Mouse (Mus musculus) liver, embryonic 16.5 days (tissue): ENCODE results near the gene Prmt7. TPM values are rescaled to one million over a fixed set of nuclear protein-coding genes. Genes with fewer than 3 reads are reported as not detected.

Experiments used
- ATAC-seq: fragments of 200-750 bp; cut with Nextera tagmentation; 2 replicates; pipeline ENCODE4 v1.8.0; 2017; ENCODE audit warnings: low read depth, mild to moderate bottlenecking, moderate number of reproducible peaks, moderate library complexity
- H3K27ac ChIP-seq: fragments of 300-500 bp; sonication (generic); 2 replicates; pipeline ENCODE4 v1.5.1; 2014; ENCODE audit warnings: mild to moderate bottlenecking, low read length
- H3K27me3 ChIP-seq: fragments of 300-500 bp; sonication (generic); 2 replicates; pipeline ENCODE4 v1.6.1; 2014; ENCODE audit warnings: low read depth, low read length, mixed read lengths; ENCODE audit not compliant: control insufficient read depth, insufficient read depth
- H3K36me3 ChIP-seq: fragments of 300-500 bp; sonication (generic); 2 replicates; pipeline ENCODE4 v1.6.1; 2014; ENCODE audit warnings: mild to moderate bottlenecking; ENCODE audit not compliant: control insufficient read depth, insufficient read depth
- H3K4me1 ChIP-seq: fragments of 300-500 bp; sonication (generic); 2 replicates; pipeline ENCODE4 v1.6.1; 2014; ENCODE audit warnings: low read depth, low read length, mixed read lengths; ENCODE audit not compliant: control insufficient read depth
- H3K4me2 ChIP-seq: fragments of 300-500 bp; sonication (generic); 2 replicates; pipeline ENCODE4 v1.6.1; 2014; ENCODE audit warnings: low read depth, low read length, mixed read lengths
- H3K4me3 ChIP-seq: fragments of 300-500 bp; sonication (generic); 2 replicates; pipeline ENCODE4 v1.5.1; 2014; ENCODE audit warnings: low read depth, mild to moderate bottlenecking, low read length
- H3K9ac ChIP-seq: fragments of 300-500 bp; sonication (generic); 2 replicates; pipeline ENCODE4 v1.6.1; 2014; ENCODE audit warnings: low read depth, low read length
- H3K9me3 ChIP-seq: fragments of 300-500 bp; sonication (generic); replicated peaks from 2 replicates; pipeline ENCODE4 v1.6.1; 2016; ENCODE audit warnings: low read length; ENCODE audit not compliant: control insufficient read depth
- WGBS: fragments of 180-500 bp; shearing (Covaris S2); extraction: QIAGEN DNeasy Blood & Tissue Kit; methylation state at CpG from one replicate; pipeline ENCODE4 v1.1.7; 2014; ENCODE audit not compliant: insufficient replicate concordance; 5-methylcytosine and 5-hydroxymethylcytosine counted together
- polyA plus RNA-seq: library from polyadenylated mRNA; unstranded; fragments of >200 nt; fragmentation: Nextera tagmentation; extraction: Ambion mirVana; gene quantifications from 2 replicates; pipeline ENCODE4 v1.2.1, GENCODE M21; 2015

The Prmt7 gene
- polyA plus RNA-seq, 1 experiment from 2014 or later, result 18.0 TPM

- no peak overlapping the region for H3K4me2 ChIP-seq
- ATAC-seq, result no peak
- no peak overlapping the region for H3K4me3 ChIP-seq
- WGBS, result 63% methylated on average over 1 of the region's 1 CpGs
- no peaks in the 10 kb centered on the region for H3K9me3 ChIP-seq
- H3K27ac ChIP-seq, result no peak overlapping the region
- H3K9ac ChIP-seq, result no peak overlapping the region
- no peaks in the 10 kb centered on the region for H3K4me1 ChIP-seq
- H3K27me3 ChIP-seq, result no peaks in the 10 kb centered on the region
- H3K36me3 ChIP-seq, result no peaks in the 10 kb centered on the region
Measured at GRCm38 (mm10) chr8:106177594-106177993, 33.1 kb upstream of the Prmt7 start.

- ATAC-seq, result no peak
- H3K4me3 ChIP-seq, result no peak overlapping the region
- no peak overlapping the region for H3K4me2 ChIP-seq
- H3K4me1 ChIP-seq, result no peaks in the 10 kb centered on the region
- no peak overlapping the region for H3K27ac ChIP-seq
- WGBS, result 63% methylated on average over 2 of the region's 2 CpGs
- H3K9ac ChIP-seq, result no peak overlapping the region
- H3K27me3 ChIP-seq, result no peaks in the 10 kb centered on the region
- H3K36me3 ChIP-seq, result no peaks in the 10 kb centered on the region
- no peaks in the 10 kb centered on the region for H3K9me3 ChIP-seq
Measured at GRCm38 (mm10) chr8:106178428-106178827, 32.3 kb upstream of the Prmt7 start.

- no peaks in the 10 kb centered on the region for H3K36me3 ChIP-seq
- H3K9ac ChIP-seq, result no peak overlapping the region
- 72% methylated on average over 8 of the region's 8 CpGs for WGBS
- H3K27ac ChIP-seq, result no peak overlapping the region
- ATAC-seq, result no peak
- no peaks in the 10 kb centered on the region for H3K4me1 ChIP-seq
- no peaks in the 10 kb centered on the region for H3K9me3 ChIP-seq
- H3K4me2 ChIP-seq, result no peak overlapping the region
- no peaks in the 10 kb centered on the region for H3K27me3 ChIP-seq
- H3K4me3 ChIP-seq, result no peak overlapping the region
Measured at GRCm38 (mm10) chr8:106185628-106186270, 25.0 kb upstream of the Prmt7 start.

GRCm38 (mm10) chr8:106186394-106186793 lies 24.3 kb upstream of the Prmt7 start:
- 72% methylated on average over 3 of the region's 3 CpGs for WGBS
- no peak for ATAC-seq
- no peaks in the 10 kb centered on the region for H3K36me3 ChIP-seq
- no peak overlapping the region for H3K27ac ChIP-seq
- no peaks in the 10 kb centered on the region for H3K9me3 ChIP-seq
- no peaks in the 10 kb centered on the region for H3K27me3 ChIP-seq
- no peak overlapping the region for H3K4me3 ChIP-seq
- H3K9ac ChIP-seq, result no peak overlapping the region
- no peak overlapping the region for H3K4me2 ChIP-seq
- H3K4me1 ChIP-seq, result no peaks in the 10 kb centered on the region

- Histone ChIP-seq H3K9me3 (no peaks in the 10 kb centered on the region), H3K4me3 (no peak overlapping the region), H3K36me3 (no peaks in the 10 kb centered on the region), H3K27me3 (no peaks in the 10 kb centered on the region), H3K27ac (no peak overlapping the region), H3K4me2 (no peak overlapping the region), H3K9ac (no peak overlapping the region), H3K4me1 (no peaks in the 10 kb centered on the region)
- 81% methylated on average over 4 of the region's 4 CpGs for WGBS
- no peak for ATAC-seq
Measured at GRCm38 (mm10) chr8:106189162-106189561, 21.6 kb upstream of the Prmt7 start.

- ATAC-seq, result peak; percentile 32; the same call in 1 of the 2 replicates
- Histone ChIP-seq H3K9me3 (no peaks in the 10 kb centered on the region), H3K4me3 (no peak overlapping the region), H3K27me3 (no peaks in the 10 kb centered on the region), H3K9ac (no peak overlapping the region), H3K4me2 (no peak overlapping the region), H3K4me1 (no peaks in the 10 kb centered on the region), H3K36me3 (no peaks in the 10 kb centered on the region), H3K27ac (no peak overlapping the region)
- 22% methylated on average over 5 of the region's 5 CpGs for WGBS
Measured at GRCm38 (mm10) chr8:106191639-106192038, 19.1 kb upstream of the Prmt7 start.

GRCm38 (mm10) chr8:106193162-106193561 lies 17.6 kb upstream of the Prmt7 start:
- Histone ChIP-seq H3K9me3 (no peaks in the 10 kb centered on the region), H3K4me3 (no peak overlapping the region), H3K27ac (no peak overlapping the region), H3K9ac (no peak overlapping the region), H3K36me3 (no peaks in the 10 kb centered on the region), H3K27me3 (no peaks in the 10 kb centered on the region), H3K4me2 (no peak overlapping the region), H3K4me1 (no peaks in the 10 kb centered on the region)
- ATAC-seq, result no peak
- WGBS, result 40% methylated on average over 6 of the region's 6 CpGs

GRCm38 (mm10) chr8:106194062-106194461 lies 16.7 kb upstream of the Prmt7 start:
- no peaks in the 10 kb centered on the region for H3K9me3 ChIP-seq
- H3K27me3 ChIP-seq, result no peaks in the 10 kb centered on the region
- no peak for ATAC-seq
- no peak overlapping the region for H3K4me2 ChIP-seq
- no peak overlapping the region for H3K4me3 ChIP-seq
- H3K9ac ChIP-seq, result no peak overlapping the region
- WGBS, result 51% methylated on average over 5 of the region's 5 CpGs
- H3K36me3 ChIP-seq, result no peaks in the 10 kb centered on the region
- H3K4me1 ChIP-seq, result no peaks in the 10 kb centered on the region
- H3K27ac ChIP-seq, result no peak overlapping the region

GRCm38 (mm10) chr8:106198741-106199140 lies 12.0 kb upstream of the Prmt7 start:
- no peak for ATAC-seq
- H3K36me3 ChIP-seq, result peaks cover 15% of the 10 kb centered on the region

More at GRCm38 (mm10) chr8:106198741-106199140, 12.0 kb upstream of the Prmt7 start:
- no peak overlapping the region for H3K9ac ChIP-seq
- H3K4me3 ChIP-seq, result no peak overlapping the region
- no peaks in the 10 kb centered on the region for H3K27me3 ChIP-seq
- no peaks in the 10 kb centered on the region for H3K9me3 ChIP-seq
- no peak overlapping the region for H3K4me2 ChIP-seq
- no peaks in the 10 kb centered on the region for H3K4me1 ChIP-seq
- 16% methylated on average over 1 of the region's 1 CpGs for WGBS
- H3K27ac ChIP-seq, result no peak overlapping the region
